8 mouse cellular contexts compared by ENCODE assay signal in the genomic region with DNA sequence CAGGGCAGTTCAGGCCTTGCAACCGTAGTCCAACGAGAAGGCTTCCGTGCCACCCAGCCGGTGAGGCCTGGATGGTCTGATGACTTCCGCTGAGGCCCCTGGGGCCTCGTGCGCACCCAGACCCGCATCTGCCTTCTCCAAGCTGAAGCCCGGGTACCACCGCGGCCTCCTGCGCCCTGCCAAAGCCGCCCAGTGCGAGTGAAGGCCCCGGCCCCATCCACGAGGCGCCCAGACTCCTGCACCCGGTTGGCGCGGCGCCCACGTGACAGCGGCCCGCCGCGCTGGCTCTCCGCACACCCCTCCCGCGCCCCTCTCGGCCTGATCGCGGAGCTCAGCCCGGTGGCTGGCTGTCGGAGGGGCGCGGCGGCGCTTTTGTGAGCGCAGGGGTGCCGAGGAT. TPM values are rescaled to one million over a fixed set of nuclear protein-coding genes. Genes with fewer than 3 reads are reported as not detected.
A peak's percentile ranks its signal among the peaks of the same experiment; 100 is the strongest.
DNase-seq lines count a peak whose midpoint lies in the region; ATAC-seq and TF ChIP-seq lines count a peak whose summit lies in the region.

No protein-coding gene starts in this region.

- TF ChIP-seq POLR2A in spleen, adult 2 months (IDR thresholded peaks at IDR 0.05; ENCODE audit: low read depth, low read length) = no peak
- no peak for TF ChIP-seq POLR2A in small intestine, adult 2 months (IDR thresholded peaks at IDR 0.05; ENCODE audit: low read depth, low read length)

- peaks cover 12% of the 10 kb centered on the region; the same call in 1 of the 2 replicates for H3K4me1 ChIP-seq in spleen, adult 2 months (ENCODE audit: control insufficient read depth, insufficient read depth, insufficient read length)
- H3K4me1 ChIP-seq in limb, embryonic 15.5 days = peaks cover 40% of the 10 kb centered on the region
- H3K4me1 ChIP-seq in small intestine, adult 2 months (ENCODE audit: control insufficient read depth, insufficient read depth, insufficient read length, low read length) = peaks cover 14% of the 10 kb centered on the region

- peak overlapping the region; percentile 85 for H3K27ac ChIP-seq in gastrocnemius, adult 2 months
- peak overlapping the region; percentile 90 for H3K27ac ChIP-seq in spleen, adult 2 months (ENCODE audit: insufficient read depth, low read length)
- peak overlapping the region; percentile 98 for H3K27ac ChIP-seq in limb, embryonic 15.5 days
- peak overlapping the region; percentile 59 for H3K27ac ChIP-seq in small intestine, adult 2 months (ENCODE audit: insufficient read depth, low read depth, low read length)

- peak overlapping the region; percentile 95 for H3K4me3 ChIP-seq in gastrocnemius, adult 2 months
- H3K4me3 ChIP-seq in spleen, adult 2 months (ENCODE audit: extremely low read depth, insufficient read depth, insufficient read length) = peak overlapping the region; percentile 88
- peak overlapping the region; percentile 89 for H3K4me3 ChIP-seq in limb, embryonic 15.5 days
- peak overlapping the region; percentile 84 for H3K4me3 ChIP-seq in small intestine, adult 2 months (ENCODE audit: low read depth, low read length)

- no peaks in the 10 kb centered on the region for H3K9me3 ChIP-seq in limb, embryonic 15.5 days

- intact Hi-C loops in gastrocnemius, adult 2 months (cut with DNase I) = no loop called here

- DNase-seq in gastrocnemius, adult 2 months = no peak
- DNase-seq in gastrocnemius, postnatal 25 days = no peak
- no peak for DNase-seq in spleen, adult 2 months (ENCODE audit: low read depth in 1 of 2, low spot score in 2 of 2)
- DNase-seq in spleen, adult 18-20 months = no peak
- no peak for DNase-seq in cerebellum, adult 11-12 months

- peaks cover 21% of the 10 kb centered on the region for H3K36me3 ChIP-seq in spleen, adult 2 months (ENCODE audit: control insufficient read depth, insufficient read depth, low read length)
- peaks cover 40% of the 10 kb centered on the region for H3K36me3 ChIP-seq in limb, embryonic 15.5 days
- H3K36me3 ChIP-seq in small intestine, adult 2 months (ENCODE audit: control insufficient read depth, insufficient read depth, low read length) = peaks cover 20% of the 10 kb centered on the region

- WGBS in spleen, adult 2 months = under 1% methylated on average over 40 of the region's 40 CpGs
- WGBS in limb, embryonic 15.5 days = under 1% methylated on average over 40 of the region's 40 CpGs
- WGBS in small intestine, adult 2 months = under 1% methylated on average over 40 of the region's 40 CpGs

- TF ChIP-seq CTCF in gastrocnemius, adult 2 months (IDR thresholded peaks at IDR 0.05) = no peak
- no peak for TF ChIP-seq CTCF in spleen, adult 2 months (IDR thresholded peaks at IDR 0.05; ENCODE audit: extremely low read depth, insufficient read depth, insufficient read length, insufficient replicate concordance)
- no peak for TF ChIP-seq CTCF in small intestine, adult 2 months (IDR thresholded peaks at IDR 0.05; ENCODE audit: extremely low read depth, insufficient read length, insufficient replicate concordance, low read depth, low read length)

- peak; percentile 10 for ATAC-seq in granulocyte monocyte progenitor cell, adult 5-6 weeks (replicated peaks; ENCODE audit: poor library complexity, severe bottlenecking)
- ATAC-seq in limb, embryonic 15.5 days (ENCODE audit: insufficient number of reproducible peaks, low FRiP score, low TSS enrichment, low read depth) = peak; percentile 2

- no peaks in the 10 kb centered on the region for H3K27me3 ChIP-seq in spleen, adult 2 months (ENCODE audit: control insufficient read depth, insufficient read depth, low read length)
- H3K27me3 ChIP-seq in limb, embryonic 15.5 days = no peaks in the 10 kb centered on the region
- H3K27me3 ChIP-seq in small intestine, adult 2 months (ENCODE audit: control insufficient read depth, insufficient read depth, low read length) = no peaks in the 10 kb centered on the region

- H3K9ac ChIP-seq in limb, embryonic 15.5 days = peak overlapping the region; percentile 91

- H3K4me2 ChIP-seq in limb, embryonic 15.5 days = peak overlapping the region; percentile 77

RNA-seq across cellular contexts. Expression of gene Fasn, which starts 0.8 kb away (rescaled TPM):
- 10 to 100 TPM in 1 of 2 experiments, 1 to 10 TPM in 1; 6.8 to 20.0 TPM for total RNA-seq in gastrocnemius, adult 2 months (2021)
- 10 to 100 TPM; 11.1 to 59.9 TPM for total RNA-seq in gastrocnemius, postnatal 25 days (2021)
- 151 and 179 TPM in 2 replicates for polyA plus RNA-seq in spleen, adult 2 months (2012; rRNA removed)
- total RNA-seq in granulocyte monocyte progenitor cell, adult 5-6 weeks (2014; fragmentation: Nextera tagmentation) = 79.3 and 146 TPM in 2 replicates
- 45.2 and 59.7 TPM in 2 replicates for total RNA-seq in granulocyte monocyte progenitor cell, adult 5-6 weeks (2017)
- 41.8 and 45.5 TPM in 2 replicates for polyA plus RNA-seq in limb, embryonic 15.5 days (2015; fragmentation: Nextera tagmentation; extraction: Ambion mirVana)
- polyA plus RNA-seq in small intestine, adult 2 months (2012; rRNA removed) = 151 and 154 TPM in 2 replicates

RNA-seq across cellular contexts. Expression of gene Dus1l, which starts 27.3 kb away (rescaled TPM):
- total RNA-seq in gastrocnemius, adult 2 months (2021) = 10 to 100 TPM; 31.2 to 31.5 TPM
- total RNA-seq in gastrocnemius, postnatal 25 days (2021) = 10 to 100 TPM; 32.6 to 36.2 TPM
- 35.0 and 39.4 TPM in 2 replicates for polyA plus RNA-seq in spleen, adult 2 months (2012; rRNA removed)
- 48.2 and 60.7 TPM in 2 replicates for total RNA-seq in granulocyte monocyte progenitor cell, adult 5-6 weeks (2014; fragmentation: Nextera tagmentation)
- total RNA-seq in granulocyte monocyte progenitor cell, adult 5-6 weeks (2017) = 63.0 and 74.8 TPM in 2 replicates
- 59.0 and 61.9 TPM in 2 replicates for polyA plus RNA-seq in limb, embryonic 15.5 days (2015; fragmentation: Nextera tagmentation; extraction: Ambion mirVana)
- 24.1 and 29.0 TPM in 2 replicates for polyA plus RNA-seq in small intestine, adult 2 months (2012; rRNA removed)

RNA-seq across cellular contexts. Expression of gene Gps1, which starts 39.5 kb away (rescaled TPM):
- total RNA-seq in gastrocnemius, adult 2 months (2021) = 10 to 100 TPM; 57.9 to 65.2 TPM
- 10 to 100 TPM; 50.3 to 53.0 TPM for total RNA-seq in gastrocnemius, postnatal 25 days (2021)
- 84.9 and 88.9 TPM in 2 replicates for polyA plus RNA-seq in spleen, adult 2 months (2012; rRNA removed)
- 82.5 and 83.6 TPM in 2 replicates for total RNA-seq in granulocyte monocyte progenitor cell, adult 5-6 weeks (2014; fragmentation: Nextera tagmentation)
- total RNA-seq in granulocyte monocyte progenitor cell, adult 5-6 weeks (2017) = 91.8 and 116 TPM in 2 replicates
- 205 and 207 TPM in 2 replicates for polyA plus RNA-seq in limb, embryonic 15.5 days (2015; fragmentation: Nextera tagmentation; extraction: Ambion mirVana)
- 57.5 and 86.4 TPM in 2 replicates for polyA plus RNA-seq in small intestine, adult 2 months (2012; rRNA removed)

RNA-seq across cellular contexts. Expression of gene Rfng, which starts 39.5 kb away (rescaled TPM):
- total RNA-seq in gastrocnemius, adult 2 months (2021) = 10 to 100 TPM; 11.7 to 14.1 TPM
- total RNA-seq in gastrocnemius, postnatal 25 days (2021) = 10 to 100 TPM in 1 of 2 experiments, 1 to 10 TPM in 1; 9.6 to 11.0 TPM
- 27.5 and 32.9 TPM in 2 replicates for polyA plus RNA-seq in spleen, adult 2 months (2012; rRNA removed)
- 23.8 TPM in 2 replicates for total RNA-seq in granulocyte monocyte progenitor cell, adult 5-6 weeks (2014; fragmentation: Nextera tagmentation)
- 3.1 and 4.7 TPM in 2 replicates for total RNA-seq in granulocyte monocyte progenitor cell, adult 5-6 weeks (2017)
- 50.7 TPM in 2 replicates for polyA plus RNA-seq in limb, embryonic 15.5 days (2015; fragmentation: Nextera tagmentation; extraction: Ambion mirVana)
- polyA plus RNA-seq in small intestine, adult 2 months (2012; rRNA removed) = 41.0 and 90.5 TPM in 2 replicates
